In genomic region chr4:45972448-45972854, GRCm38 (mm10) we compare ENCODE assay signal across 8 mouse cellular contexts. TPM values are rescaled to one million over a fixed set of nuclear protein-coding genes. Genes with fewer than 3 reads are reported as not detected.
DNase-seq lines count a peak whose midpoint lies in the region; ATAC-seq and TF ChIP-seq lines count a peak whose summit lies in the region.

No protein-coding gene starts in this region.

- H3K4me3 ChIP-seq in layer of hippocampus, adult 2 months: peak overlapping the region; percentile 75
- peak overlapping the region; percentile 87 for H3K4me3 ChIP-seq in forebrain, embryonic 12.5 days (replicated peaks)
- H3K4me3 ChIP-seq in intestine, postnatal 0 days (ENCODE audit: low read depth, low read length): peak overlapping the region; percentile 88
- peak overlapping the region; percentile 72 to 76 for H3K4me3 ChIP-seq in liver, embryonic 14.5 days (ENCODE audit: insufficient read depth in 1 of 2, low read depth in 2 of 2, low read length in 2 of 2)
- H3K4me3 ChIP-seq in neural tube, embryonic 13.5 days: peak overlapping the region; percentile 81

- peak overlapping the region; percentile 72 for H3K4me2 ChIP-seq in forebrain, embryonic 12.5 days
- peak overlapping the region; percentile 84 for H3K4me2 ChIP-seq in intestine, postnatal 0 days (replicated peaks; ENCODE audit: low read depth)
- H3K4me2 ChIP-seq in liver, embryonic 14.5 days (ENCODE audit: low read depth): peak overlapping the region; percentile 70
- peak overlapping the region; percentile 84 for H3K4me2 ChIP-seq in neural tube, embryonic 13.5 days

- H3K9me3 ChIP-seq in forebrain, embryonic 12.5 days: no peaks in the 10 kb centered on the region
- no peaks in the 10 kb centered on the region for H3K9me3 ChIP-seq in intestine, postnatal 0 days (ENCODE audit: control insufficient read depth)
- H3K9me3 ChIP-seq in liver, embryonic 14.5 days (ENCODE audit: control insufficient read depth, low read length): no peaks in the 10 kb centered on the region
- no peaks in the 10 kb centered on the region for H3K9me3 ChIP-seq in neural tube, embryonic 13.5 days

- peaks cover 24% of the 10 kb centered on the region for H3K4me1 ChIP-seq in forebrain, embryonic 12.5 days
- no peaks in the 10 kb centered on the region; the same call in 1 of the 2 replicates for H3K4me1 ChIP-seq in intestine, postnatal 0 days (replicated peaks; ENCODE audit: control insufficient read depth, insufficient read depth, low read length)
- H3K4me1 ChIP-seq in liver, embryonic 14.5 days (replicated peaks; ENCODE audit: control insufficient read depth in 2 of 2, insufficient read depth in 2 of 2, low read length in 1 of 2): peaks cover 2 to 8% of the 10 kb centered on the region in 2 experiments; a peak in 1 of 4 replicates
- peaks cover 27% of the 10 kb centered on the region for H3K4me1 ChIP-seq in neural tube, embryonic 13.5 days (replicated peaks)

- H3K36me3 ChIP-seq in forebrain, embryonic 12.5 days (replicated peaks): no peaks in the 10 kb centered on the region
- H3K36me3 ChIP-seq in intestine, postnatal 0 days (ENCODE audit: control insufficient read depth, insufficient read depth): no peaks in the 10 kb centered on the region
- no peaks in the 10 kb centered on the region for H3K36me3 ChIP-seq in liver, embryonic 14.5 days (replicated peaks; ENCODE audit: control insufficient read depth, insufficient read depth, low read depth)
- no peaks in the 10 kb centered on the region for H3K36me3 ChIP-seq in neural tube, embryonic 13.5 days

- no peak for TF ChIP-seq CTCF in layer of hippocampus, adult 2 months (conservative IDR thresholded peaks at IDR 0.05)
- no peak; the same call in 1 of the 2 replicates for TF ChIP-seq CTCF in intestine, postnatal 0 days (IDR thresholded peaks at IDR 0.05; ENCODE audit: low read depth)
- no peak for TF ChIP-seq CTCF in liver, embryonic 14.5 days (IDR thresholded peaks at IDR 0.05; ENCODE audit: low read depth)

- H3K27me3 ChIP-seq in forebrain, embryonic 12.5 days: peaks cover 23% of the 10 kb centered on the region
- H3K27me3 ChIP-seq in intestine, postnatal 0 days (replicated peaks; ENCODE audit: control insufficient read depth, insufficient read depth, low read length): no peaks in the 10 kb centered on the region
- H3K27me3 ChIP-seq in liver, embryonic 14.5 days (ENCODE audit: control insufficient read depth, insufficient read depth, low read length): peaks cover 9% of the 10 kb centered on the region
- H3K27me3 ChIP-seq in neural tube, embryonic 13.5 days: peaks cover 19% of the 10 kb centered on the region; the same call in 1 of the 2 replicates

- peak; percentile 68; the same call in 1 of the 2 replicates for ATAC-seq in forebrain, embryonic 12.5 days (ENCODE audit: low FRiP score)
- ATAC-seq in intestine, postnatal 0 days: peak; percentile 61
- ATAC-seq in liver, embryonic 14.5 days (ENCODE audit: insufficient read depth): peak; percentile 65; the same call in 1 of the 2 replicates
- ATAC-seq in neural tube, embryonic 13.5 days (ENCODE audit: low read depth): peak; percentile 85

- peak overlapping the region; percentile 85 for H3K27ac ChIP-seq in layer of hippocampus, adult 2 months
- H3K27ac ChIP-seq in forebrain, embryonic 12.5 days: no peak overlapping the region
- peak overlapping the region; percentile 91 for H3K27ac ChIP-seq in intestine, postnatal 0 days (ENCODE audit: low read depth, low read length)
- H3K27ac ChIP-seq in liver, embryonic 14.5 days: no peak overlapping the region
- peak overlapping the region; percentile 53 for H3K27ac ChIP-seq in neural tube, embryonic 13.5 days (replicated peaks)

- DNase-seq in layer of hippocampus, adult 2 months (ENCODE audit: low spot score in 2 of 2): peak; percentile 37 to 45
- DNase-seq in layer of hippocampus, postnatal 10 days (ENCODE audit: low spot score in 2 of 2): no peak
- DNase-seq in R1 (ENCODE audit: low read depth, low spot score): peak; percentile 35
- no peak for DNase-seq in liver, embryonic 14.5 days (ENCODE audit: low read depth in 3 of 3, low spot score in 3 of 3)
- no peak for DNase-seq in natural killer cell, adult 2 months (ENCODE audit: low spot score in 2 of 2)

- H3K9ac ChIP-seq in forebrain, embryonic 12.5 days: peak overlapping the region; percentile 65
- peak overlapping the region; percentile 88 for H3K9ac ChIP-seq in intestine, postnatal 0 days (ENCODE audit: low read depth, low read length)
- H3K9ac ChIP-seq in liver, embryonic 14.5 days (replicated peaks): peak overlapping the region; percentile 62
- peak overlapping the region; percentile 81 for H3K9ac ChIP-seq in neural tube, embryonic 13.5 days

- 1% methylated on average over 50 of the region's 53 CpGs for WGBS in forebrain, embryonic 12.5 days
- WGBS in intestine, postnatal 0 days: under 1% methylated on average over 34 of the region's 53 CpGs
- WGBS in liver, embryonic 14.5 days (ENCODE audit: insufficient replicate concordance): under 1% methylated on average over 42 of the region's 53 CpGs
- WGBS in neural tube, embryonic 13.5 days: under 1% methylated on average over 52 of the region's 53 CpGs

- TF ChIP-seq EP300 in liver, embryonic 14.5 days (IDR thresholded peaks at IDR 0.05; ENCODE audit: low read depth): no peak

RNA-seq across cellular contexts. Expression of gene Tdrd7, which starts 7.3 kb away (rescaled TPM):
- 10 to 100 TPM; 26.5 to 29.7 TPM for total RNA-seq in layer of hippocampus, adult 2 months (2021)
- 10 to 100 TPM; 25.2 to 32.7 TPM for total RNA-seq in layer of hippocampus, postnatal 10 days (2021)
- 12.2 and 14.3 TPM in 2 replicates for polyA plus RNA-seq in forebrain, embryonic 12.5 days (2016; fragmentation: Nextera tagmentation; extraction: Ambion mirVana)
- 43.3 and 47.8 TPM in 2 replicates for polyA plus RNA-seq in intestine, postnatal 0 days (2015; fragmentation: Nextera tagmentation; extraction: Ambion mirVana)
- polyA plus RNA-seq in liver, embryonic 14.5 days (2012; rRNA removed): 3.1 and 5.0 TPM in 2 replicates
- 7.6 and 7.9 TPM in 2 replicates for polyA plus RNA-seq in liver, embryonic 14.5 days (2014; fragmentation: Nextera tagmentation; extraction: Ambion mirVana)
- polyA plus RNA-seq in neural tube, embryonic 13.5 days (2015; fragmentation: Nextera tagmentation; extraction: Ambion mirVana): 24.0 and 25.2 TPM in 2 replicates

Comparison
In these comparisons a context has a peak if more than half of its experiments do, and no peak if none do; other contexts are left out.
1. DNase-seq: peak in layer of hippocampus, adult 2 months (2 of 2) and R1 (single experiment); none in layer of hippocampus, postnatal 10 days (0 of 2), liver, embryonic 14.5 days (0 of 3) and natural killer cell, adult 2 months (0 of 2).
2. H3K27ac ChIP-seq: peak in layer of hippocampus, adult 2 months (single experiment), intestine, postnatal 0 days (single experiment) and neural tube, embryonic 13.5 days (single experiment); none in forebrain, embryonic 12.5 days (single experiment) and liver, embryonic 14.5 days (single experiment).
3. Peak in every context shown above with its lines, with median percentiles within 50 percentile points of each other: H3K4me3 ChIP-seq, ATAC-seq, H3K4me2 ChIP-seq and H3K9ac ChIP-seq.